Mouse (Mus musculus): ENCODE measurements around the gene Rnf144b.

Gene Rnf144b

GRCm38 (mm10) chr13:47182366-47182765 is 59.9 kb downstream of the Rnf144b start:
- no peak for DNase-seq (ENCODE audit: low spot score)

GRCm38 (mm10) chr13:47183033-47183730 is 60.7 kb downstream of the Rnf144b start:
- DNase-seq (ENCODE audit: low spot score): no peak

- no peak for DNase-seq (ENCODE audit: low spot score)
Observed at GRCm38 (mm10) chr13:47183771-47184170, 61.3 kb downstream of the Rnf144b start.

- no peak for DNase-seq (ENCODE audit: low spot score)
Observed at GRCm38 (mm10) chr13:47187836-47188235, 65.4 kb downstream of the Rnf144b start.

GRCm38 (mm10) chr13:47189971-47190370 is 67.5 kb downstream of the Rnf144b start:
- no peak for DNase-seq (ENCODE audit: low spot score)

DNA sequence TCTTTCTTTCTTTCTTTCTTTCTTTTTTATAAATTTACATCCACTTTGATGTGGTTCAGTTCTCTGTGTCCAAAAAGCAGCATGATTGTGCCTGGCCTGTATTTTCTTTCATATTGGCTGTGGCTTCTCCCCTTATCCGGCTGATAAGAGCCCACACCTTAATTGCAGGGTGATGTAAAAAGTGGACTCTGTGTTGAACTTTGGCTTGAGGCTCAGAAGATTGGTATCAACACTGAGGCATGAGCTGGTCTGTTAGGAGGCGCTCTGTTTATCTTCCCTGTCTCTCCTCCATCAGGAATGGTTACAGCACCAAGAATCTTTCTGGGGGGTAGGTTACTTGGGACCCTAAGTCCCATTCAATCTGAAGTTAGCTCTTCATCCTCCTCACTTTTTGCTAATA is 69.7 kb downstream of the Rnf144b start:
- DNase-seq (ENCODE audit: low spot score): no peak

GRCm38 (mm10) chr13:47192771-47193170 is 70.3 kb downstream of the Rnf144b start:
- DNase-seq (ENCODE audit: low spot score): no peak

DNA sequence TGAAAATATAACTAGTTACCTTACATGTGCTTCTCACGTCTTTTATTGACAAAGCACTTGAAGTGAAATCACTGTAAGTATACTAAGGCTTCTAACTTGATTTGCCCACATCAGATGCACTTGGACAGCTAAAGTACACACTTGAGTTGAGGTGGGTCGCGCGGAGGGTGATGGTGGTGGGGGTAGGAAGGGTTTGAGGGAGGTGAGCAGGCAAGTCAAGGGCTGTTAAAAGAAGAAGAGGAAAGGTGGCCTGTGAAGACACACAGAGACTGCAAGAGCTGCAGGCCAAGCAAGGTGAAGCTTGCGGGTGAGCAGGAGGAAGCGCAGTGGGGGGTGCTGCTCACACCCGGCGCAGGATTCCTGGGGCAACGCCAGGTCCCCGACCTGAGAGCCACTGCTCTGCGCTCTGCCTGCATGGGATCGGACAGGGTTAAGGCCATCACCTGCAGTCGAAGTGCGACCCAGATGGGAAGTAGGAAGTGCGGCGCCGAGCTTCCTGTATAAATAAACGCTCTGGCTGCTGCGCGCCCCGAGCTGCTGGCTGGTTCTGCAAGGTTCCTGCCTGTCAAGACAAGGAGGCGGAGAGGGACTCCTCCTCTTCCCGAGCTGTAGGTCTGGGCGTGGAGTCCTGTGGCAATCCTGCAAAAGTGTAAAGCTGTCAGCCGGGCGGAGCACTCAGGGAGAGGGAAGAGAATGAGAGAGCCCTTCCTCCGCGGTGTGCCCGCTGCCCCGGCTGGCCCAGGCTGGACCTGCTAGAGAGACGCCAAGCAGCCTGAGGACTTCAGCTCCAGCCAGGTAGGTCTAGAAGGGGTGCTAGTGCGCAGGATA is 71.1 kb downstream of the Rnf144b start:
- DNase-seq (ENCODE audit: low spot score): peak; percentile 49

- no peak for DNase-seq (ENCODE audit: low spot score)
Observed at GRCm38 (mm10) chr13:47194695-47195094, 72.2 kb downstream of the Rnf144b start.

DNA sequence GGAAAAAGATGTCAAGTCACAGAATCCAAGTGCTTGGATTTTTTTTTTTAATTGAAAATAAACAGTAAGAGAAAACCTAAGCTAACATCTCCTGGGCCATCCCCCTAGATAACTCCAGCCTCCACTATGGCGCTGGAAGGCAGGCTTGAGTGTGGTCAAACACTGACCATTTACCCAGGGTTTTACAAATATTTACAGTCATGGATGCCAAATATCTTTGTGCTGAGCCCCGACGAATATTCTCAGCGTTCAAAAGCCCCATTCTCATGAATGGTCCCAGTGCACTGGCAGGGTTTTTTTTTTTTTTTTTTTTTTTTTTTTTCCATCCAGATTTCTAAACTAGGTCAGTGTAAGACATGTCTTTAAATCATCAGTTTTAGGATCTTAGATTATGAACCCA is 73.0 kb downstream of the Rnf144b start:
- DNase-seq (ENCODE audit: low spot score): no peak

- DNase-seq (ENCODE audit: low spot score): no peak
Observed at GRCm38 (mm10) chr13:47200011-47200670, 77.7 kb downstream of the Rnf144b start.

GRCm38 (mm10) chr13:47201962-47202624 is 79.6 kb downstream of the Rnf144b start:
- DNase-seq (ENCODE audit: low spot score): no peak

- no peak for DNase-seq (ENCODE audit: low spot score)
Observed at GRCm38 (mm10) chr13:47210496-47210895, 88.0 kb downstream of the Rnf144b start.

- DNase-seq (ENCODE audit: low spot score): no peak
Observed at GRCm38 (mm10) chr13:47210992-47211391, 88.5 kb downstream of the Rnf144b start.

- no peak for DNase-seq (ENCODE audit: low spot score)
Observed at GRCm38 (mm10) chr13:47211581-47211980, 89.1 kb downstream of the Rnf144b start.

DNA sequence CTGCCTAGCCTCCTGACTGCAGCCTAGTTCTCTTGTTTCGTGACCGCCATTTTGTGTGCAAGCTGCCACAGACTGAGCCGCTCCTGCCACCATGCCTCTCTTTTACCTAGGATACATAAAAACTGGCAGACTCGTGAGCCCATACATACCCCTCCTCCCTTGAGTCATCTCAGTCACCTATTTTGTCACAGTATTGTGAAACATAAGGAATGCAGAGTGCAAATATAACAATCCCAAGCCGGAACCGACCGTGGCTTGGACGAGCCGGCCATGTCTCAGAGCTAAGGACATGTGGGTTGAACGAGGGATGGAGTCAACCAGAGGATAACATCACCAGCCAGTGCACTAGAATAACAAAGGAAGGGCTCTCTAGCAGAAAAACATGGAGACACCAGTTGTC is 91.4 kb downstream of the Rnf144b start:
- no peak for DNase-seq (ENCODE audit: low spot score)

DNA sequence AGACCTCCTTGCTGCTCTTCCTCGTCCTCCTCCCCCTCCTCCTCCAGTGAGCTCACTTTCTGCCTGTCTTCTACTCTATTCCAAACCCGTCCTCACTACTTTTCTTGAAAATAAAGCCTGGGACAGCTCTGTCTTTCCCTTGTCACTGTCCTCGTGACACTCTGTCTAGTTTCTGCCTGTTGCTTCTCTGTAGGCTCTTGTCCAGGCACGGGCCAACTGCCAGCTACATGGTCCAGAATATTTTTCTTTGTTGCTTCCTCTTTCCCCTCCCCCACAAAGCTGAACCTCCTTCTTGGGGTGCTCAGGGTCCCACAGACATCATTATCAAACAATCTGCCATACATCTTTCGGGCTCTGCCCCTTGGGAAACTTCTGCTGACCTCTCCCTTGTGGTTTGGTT is 92.4 kb downstream of the Rnf144b start:
- DNase-seq (ENCODE audit: low spot score): no peak

- DNase-seq (ENCODE audit: low spot score): no peak
Observed at GRCm38 (mm10) chr13:47215815-47216585, 93.5 kb downstream of the Rnf144b start.

GRCm38 (mm10) chr13:47217107-47217571 is 94.7 kb downstream of the Rnf144b start:
- no peak for DNase-seq (ENCODE audit: low spot score)

DNA sequence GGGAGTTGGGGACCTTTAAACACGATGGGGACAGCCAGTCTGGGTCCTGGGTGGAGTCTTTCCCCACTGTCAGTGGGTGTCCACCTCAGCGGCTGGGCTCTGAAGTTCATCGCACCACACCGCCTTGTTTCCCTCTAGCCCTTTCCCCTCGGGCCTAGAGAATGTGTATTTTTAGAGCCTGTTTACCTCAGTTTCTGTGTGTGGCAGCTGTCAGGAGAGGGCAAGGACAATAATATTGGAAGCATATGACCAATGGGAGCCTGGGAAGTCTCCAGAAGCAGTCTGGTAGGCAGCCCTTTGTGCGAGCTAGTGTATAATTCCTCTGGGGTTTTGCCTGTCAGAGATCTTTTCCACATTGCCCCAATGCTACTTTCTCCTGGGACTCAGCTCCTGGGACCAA is 95.9 kb downstream of the Rnf144b start:
- DNase-seq (ENCODE audit: low spot score): no peak

- DNase-seq (ENCODE audit: low spot score): no peak
Observed at GRCm38 (mm10) chr13:47220426-47220825, 98.0 kb downstream of the Rnf144b start.

All from ovary, postnatal 10 days (tissue).